Mouse (Mus musculus) heart, postnatal 36 days (tissue): ENCODE data around the gene Ptgir. TPM values are rescaled to one million over a fixed set of nuclear protein-coding genes. Genes with fewer than 3 reads are reported as not detected.

Experiments
- DNase-seq, 2 experiments: peaks; one replicate each; pipeline ENCODE4 v3.0.0; 2021 to 2022
- intact Hi-C: fragments of 180-260 bp; cut with DNase I; formaldehyde crosslinking; loops from one replicate; pipeline ENCODE4 v1.15.1; 2025
- total RNA-seq, 2 experiments: library from RNA; stranded (reverse); gene quantifications; 2 replicates each; pipeline ENCODE4 v1.2.3; 2021

The Ptgir gene
- total RNA-seq, 2 experiments from 2014 or later = 2.9 TPM

DNA sequence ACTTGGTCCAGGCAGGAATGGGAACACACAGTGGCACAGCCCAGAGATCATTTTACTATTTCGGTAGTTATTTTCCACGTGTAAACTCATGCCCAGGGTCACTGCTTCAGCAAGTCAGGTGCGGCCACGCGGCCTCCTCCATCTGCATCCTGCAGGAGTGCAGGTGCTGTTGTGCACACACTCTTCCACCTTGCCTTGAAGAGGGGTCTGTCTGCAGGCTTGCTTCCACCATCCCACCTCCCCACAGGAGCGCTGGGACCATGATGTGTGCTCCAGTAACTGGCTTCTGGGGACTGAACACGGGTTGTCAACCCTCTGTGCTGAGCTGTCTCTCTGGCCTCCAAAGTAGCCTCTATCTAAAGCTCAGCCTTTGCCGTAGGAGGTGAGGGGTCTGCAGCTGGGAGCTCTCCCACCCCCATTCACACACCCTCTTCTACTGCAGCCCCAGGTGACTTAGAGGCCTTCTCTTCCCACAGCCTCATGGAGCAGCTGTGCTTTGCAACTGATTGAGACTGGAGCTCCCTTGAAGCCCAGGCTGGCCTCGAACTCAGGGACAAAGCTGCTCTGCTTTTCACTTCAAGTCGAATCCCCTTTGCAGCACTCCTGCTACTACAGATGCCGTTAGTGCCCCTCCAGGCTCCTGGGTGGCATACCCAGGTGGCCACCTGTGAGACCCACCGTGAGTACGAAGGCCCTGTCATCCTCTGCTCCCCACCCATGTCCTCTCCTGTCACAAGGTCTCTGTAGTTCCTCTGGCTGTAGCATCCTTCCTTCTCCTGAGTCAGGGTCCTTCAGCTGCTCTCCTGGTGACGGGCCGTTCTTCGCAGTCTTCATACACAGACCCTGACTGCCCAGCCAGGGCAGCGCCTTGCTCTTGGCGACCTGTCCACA, 8.4 kb downstream of the Ptgir start:
- intact Hi-C loops = loop anchor here (5.0 kb wide), 1 partner anchor 87 kb away; no protein-coding TSS in a partner anchor
- DNase-seq = no peak

DNA sequence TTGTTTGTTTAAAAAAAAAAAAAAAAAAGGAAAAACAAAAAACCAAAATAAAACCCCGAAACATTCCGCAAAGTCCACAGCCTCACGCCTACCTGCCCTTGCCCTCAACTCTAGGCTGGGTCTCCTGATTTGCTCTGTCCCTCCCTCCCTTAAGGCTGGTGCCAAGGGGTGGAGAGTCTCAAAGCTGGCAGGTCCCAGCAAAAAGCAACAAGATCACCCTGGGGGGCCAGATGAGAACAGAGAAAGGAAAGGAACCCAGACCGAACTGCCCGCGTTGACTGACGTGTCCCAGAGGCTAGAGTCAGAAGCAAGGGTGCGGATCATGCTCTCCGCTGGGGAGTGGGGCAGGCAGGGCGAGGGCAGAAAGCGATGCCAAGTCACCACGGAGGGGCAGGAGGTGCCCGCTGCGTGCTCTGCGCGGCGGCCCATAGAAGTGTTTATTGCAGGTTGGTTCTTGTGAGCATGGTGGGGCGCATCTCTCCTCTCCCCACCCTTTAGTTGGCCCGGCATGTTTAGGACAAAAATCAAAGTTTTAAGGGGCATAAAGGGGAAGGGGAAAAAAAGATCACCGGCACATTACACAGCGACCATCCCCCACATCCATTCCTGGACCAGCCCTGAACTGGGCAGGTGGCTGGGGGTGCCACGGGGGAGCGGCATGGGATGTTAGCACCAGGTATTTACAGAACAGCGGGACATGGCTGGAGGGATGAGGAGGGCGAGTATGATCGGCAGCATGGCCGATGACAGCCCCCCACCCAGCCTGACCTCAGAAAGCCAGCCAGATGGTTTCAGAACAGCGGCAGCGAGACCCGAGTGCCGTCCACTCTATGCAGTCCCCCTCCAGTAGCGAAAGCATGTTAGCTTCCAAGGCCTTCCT, 9.4 kb downstream of the Ptgir start:
- intact Hi-C loops = no loop called here
- DNase-seq = no peak

DNA sequence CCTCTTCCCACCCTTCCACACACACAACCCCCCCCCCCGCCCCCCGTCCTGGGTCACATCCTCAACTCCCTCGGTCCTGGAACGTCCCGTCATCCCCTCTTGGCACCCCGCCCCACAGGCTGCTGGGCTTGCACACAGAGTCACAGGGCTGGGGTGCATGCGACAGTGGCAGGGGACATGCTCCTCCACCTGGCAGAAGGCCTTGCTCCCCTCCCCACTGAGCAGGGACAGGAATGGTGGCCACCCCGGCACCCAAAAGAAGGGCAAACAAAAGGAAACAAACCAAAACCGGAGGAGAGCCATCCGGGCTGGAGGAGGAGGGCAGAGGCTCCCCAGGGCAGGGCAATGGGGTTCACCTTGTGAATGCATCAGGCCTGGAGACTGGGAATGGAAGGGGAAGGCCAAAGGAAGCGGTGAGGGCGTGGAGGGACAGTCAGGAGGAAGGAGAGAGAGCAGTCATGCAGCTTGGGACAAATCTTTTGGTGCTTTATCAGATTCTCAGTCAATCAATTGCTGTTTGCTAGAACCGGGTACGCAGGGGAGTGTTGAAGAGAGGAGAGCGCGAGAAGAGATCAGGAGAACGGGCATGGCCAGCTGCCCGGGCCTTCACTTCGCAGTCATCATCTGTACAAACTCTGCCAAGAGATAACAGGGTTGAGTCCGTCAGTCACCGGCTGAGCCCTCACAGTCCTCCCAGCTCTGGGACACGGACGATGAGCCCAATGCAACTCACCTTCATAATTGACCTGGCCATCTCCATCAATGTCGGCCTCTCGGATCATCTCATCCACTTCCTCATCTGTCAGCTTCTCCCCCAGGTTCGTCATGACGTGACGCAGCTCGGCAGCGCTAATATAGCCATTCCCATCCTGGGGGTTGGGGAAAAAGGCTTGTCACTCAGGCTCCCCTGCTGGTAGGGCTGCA, 10.3 kb downstream of the Ptgir start:
- DNase-seq = no peak
- intact Hi-C loops = no loop called here

DNA sequence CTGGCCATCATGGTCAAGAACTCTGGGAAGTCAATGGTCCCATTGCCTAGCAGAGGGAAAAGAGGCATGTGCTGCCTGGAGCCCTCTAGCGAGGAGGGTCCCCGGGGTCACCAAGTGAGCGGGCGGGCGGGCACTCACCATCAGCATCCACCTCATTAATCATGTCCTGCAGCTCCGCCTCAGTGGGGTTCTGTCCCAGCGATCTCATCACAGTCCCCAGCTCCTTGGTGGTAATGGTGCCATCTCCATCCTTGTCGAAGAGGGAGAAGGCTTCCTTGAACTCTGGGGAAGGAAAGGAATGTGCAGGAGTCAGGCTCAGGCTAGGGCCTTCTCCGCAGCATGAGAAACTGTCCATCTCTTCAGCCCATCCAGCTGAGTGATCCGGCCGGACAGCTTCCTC, 11.2 kb downstream of the Ptgir start:
- intact Hi-C loops = no loop called here
- DNase-seq = no peak

DNA sequence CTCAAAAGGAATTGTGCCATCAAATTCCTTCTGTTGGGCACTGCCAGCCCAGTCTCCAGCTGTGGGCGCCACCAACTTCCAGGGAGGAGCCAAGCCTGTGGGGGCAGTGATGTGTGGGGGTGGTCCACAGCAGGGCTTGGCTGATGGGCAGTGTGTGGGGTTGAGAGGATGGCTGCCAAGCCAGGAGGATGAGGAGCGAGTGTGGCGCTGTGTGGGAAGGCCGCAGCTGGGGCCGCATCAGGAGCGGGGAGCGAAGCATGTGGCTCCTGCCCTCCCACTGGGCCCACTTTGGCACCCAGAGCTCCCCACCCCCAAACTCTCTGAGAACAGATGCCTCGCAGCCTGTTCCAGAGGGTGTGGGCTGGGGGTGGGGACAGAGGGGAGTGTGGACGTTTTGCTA, 11.7 kb downstream of the Ptgir start:
- DNase-seq = no peak
- intact Hi-C loops = no loop called here

DNA sequence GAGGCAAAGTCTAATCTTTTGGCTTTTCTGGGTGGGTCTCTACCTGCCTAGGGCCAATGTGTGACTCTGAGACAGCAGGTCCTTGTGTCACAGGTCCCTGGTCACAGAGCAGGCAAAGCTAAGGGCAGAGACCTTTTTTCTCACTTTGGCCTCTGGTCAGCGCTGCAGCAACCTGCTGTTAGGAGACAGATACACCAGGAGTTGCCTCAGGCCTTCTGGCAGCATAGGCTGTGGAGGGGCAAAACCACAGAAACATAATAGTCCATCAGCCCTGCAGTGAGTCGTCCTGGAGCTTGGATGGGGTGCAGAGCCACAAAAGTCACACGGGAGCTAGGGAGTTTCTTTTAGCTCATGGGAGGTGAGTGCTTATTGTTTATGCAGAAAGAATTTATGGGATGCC, 12.4 kb downstream of the Ptgir start:
- DNase-seq = no peak
- intact Hi-C loops = no loop called here

DNA sequence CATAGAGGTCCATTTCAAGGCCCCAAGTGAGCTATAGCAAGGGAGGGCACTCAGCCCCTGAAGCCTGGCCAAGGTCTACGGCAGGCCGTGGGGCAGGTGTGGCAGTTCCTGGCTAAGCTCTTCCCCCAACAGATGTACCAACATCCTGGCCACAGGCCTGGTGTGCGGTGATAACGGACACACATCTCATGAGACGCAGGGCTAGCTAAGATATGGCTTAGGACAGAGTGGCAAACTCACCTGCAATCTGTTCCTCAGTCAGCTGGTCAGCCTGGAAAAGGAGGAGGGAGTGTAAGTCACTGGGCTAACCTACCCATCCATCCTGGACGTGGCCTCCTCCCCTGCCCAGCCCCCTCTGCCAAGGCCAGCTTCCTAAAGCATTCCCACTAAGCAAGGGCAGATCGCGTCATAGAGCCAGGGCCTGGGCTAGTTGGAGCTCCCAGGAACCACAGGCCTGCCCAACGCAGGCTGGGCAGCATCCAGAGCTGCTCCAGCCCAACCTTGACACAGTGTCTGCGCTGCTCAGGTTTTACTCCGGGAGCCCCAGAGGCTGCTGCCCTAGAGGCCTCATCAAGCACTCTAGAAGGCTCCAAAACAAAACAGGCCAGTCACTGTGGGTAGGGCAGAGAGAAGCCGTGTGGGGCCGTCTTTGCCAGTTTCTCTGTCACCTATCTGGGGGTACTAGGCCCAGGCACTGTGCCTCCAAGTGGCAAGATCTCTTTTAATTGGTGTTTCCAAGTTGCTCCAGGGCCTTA, 13.3 kb downstream of the Ptgir start:
- DNase-seq = no peak
- intact Hi-C loops = no loop called here

DNA sequence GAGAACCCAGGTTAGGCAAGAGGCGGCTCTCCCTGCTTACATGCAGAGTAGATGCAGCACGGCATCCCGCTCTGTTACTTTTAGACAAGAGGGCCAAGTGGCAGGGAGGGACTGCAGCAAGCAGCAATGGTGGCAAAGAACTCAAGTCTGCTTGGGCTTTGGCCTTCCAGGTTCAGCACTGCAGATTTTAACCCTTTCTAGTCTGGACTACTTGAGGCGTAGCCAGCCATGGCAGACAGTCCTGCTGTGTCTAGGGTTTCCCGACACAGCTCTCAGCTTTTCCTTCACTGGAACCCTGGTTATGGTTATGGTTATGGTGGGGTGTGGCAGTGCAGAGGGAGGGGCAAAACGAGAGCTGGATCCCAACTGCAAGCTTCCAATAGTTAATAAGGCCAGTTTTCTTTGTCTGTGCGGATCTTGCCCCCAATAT, 13.9 kb downstream of the Ptgir start:
- intact Hi-C loops = no loop called here

DNA sequence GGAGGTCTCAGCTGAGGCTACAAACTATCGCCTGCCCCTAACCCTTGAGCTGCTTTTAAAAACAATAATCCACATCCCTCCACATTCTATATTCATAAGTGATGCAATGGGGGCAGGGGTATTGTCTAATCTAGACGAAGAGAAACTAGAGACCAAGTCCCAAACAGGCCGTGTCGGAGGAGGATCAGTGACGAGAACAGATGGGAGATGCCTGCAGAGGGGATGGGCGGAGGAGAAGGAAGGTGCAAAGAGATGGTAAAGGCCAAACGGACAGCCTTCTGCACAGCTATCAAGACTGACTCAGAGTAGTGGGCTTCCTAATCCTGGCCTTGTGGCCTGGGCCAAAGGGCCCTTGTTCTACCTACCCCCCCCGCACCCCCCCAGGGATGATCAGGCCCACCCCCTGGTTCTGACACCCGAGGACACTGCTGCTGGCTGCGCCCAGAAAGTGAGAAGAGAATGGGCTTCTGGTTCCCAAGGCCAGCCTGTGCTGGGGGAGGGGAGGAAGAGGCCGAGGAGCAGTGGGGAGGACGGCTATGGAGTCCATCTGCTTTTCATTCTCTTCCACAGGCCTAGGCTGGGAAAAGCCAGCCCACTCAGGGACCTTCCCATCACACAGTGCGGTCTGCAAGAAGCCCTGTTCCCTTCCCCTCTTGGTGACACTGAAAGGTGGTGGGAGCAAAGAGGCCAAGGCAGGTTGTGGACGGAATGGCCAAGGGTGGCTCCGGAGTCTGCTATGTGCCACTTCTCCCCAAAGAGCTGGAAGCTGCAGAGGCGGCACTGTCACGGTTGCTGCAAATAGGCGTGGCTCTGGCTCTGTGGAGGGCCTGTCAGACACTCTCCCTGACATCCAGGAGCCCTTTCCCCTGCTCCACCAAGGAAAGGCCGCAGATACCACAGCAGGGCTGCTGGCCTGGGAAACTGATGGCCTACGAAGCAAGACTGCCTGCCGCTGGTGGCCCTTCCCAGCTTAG, 14.8 kb downstream of the Ptgir start:
- no peak for DNase-seq
- intact Hi-C loops = no loop called here

More for the DNA sequence above, 13.9 kb downstream of the Ptgir start:
- no peak for DNase-seq

DNA sequence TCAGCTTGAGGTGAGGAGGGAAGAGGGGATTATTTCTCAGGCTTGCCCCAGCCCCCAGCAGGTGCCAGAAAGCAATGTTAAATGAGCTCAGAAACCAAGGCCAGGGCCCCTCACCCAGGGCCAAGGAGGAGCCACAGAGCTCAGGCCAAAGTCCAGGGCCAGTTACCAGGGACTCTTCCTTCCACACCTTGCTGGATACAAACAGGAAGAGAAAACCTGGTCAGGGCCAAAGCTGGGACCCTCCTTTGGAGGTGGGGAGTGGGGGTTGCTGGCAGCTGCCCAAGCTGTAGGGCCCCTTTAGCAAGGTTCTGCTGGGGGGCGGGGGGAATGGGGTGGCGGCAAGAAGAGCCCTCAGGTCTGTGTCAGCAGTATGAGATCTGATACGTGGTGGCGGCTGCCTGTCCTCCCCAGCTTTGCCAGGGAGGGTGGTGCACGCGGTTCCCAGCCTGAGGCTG, 15.6 kb downstream of the Ptgir start:
- no peak for DNase-seq
- intact Hi-C loops = no loop called here

DNA sequence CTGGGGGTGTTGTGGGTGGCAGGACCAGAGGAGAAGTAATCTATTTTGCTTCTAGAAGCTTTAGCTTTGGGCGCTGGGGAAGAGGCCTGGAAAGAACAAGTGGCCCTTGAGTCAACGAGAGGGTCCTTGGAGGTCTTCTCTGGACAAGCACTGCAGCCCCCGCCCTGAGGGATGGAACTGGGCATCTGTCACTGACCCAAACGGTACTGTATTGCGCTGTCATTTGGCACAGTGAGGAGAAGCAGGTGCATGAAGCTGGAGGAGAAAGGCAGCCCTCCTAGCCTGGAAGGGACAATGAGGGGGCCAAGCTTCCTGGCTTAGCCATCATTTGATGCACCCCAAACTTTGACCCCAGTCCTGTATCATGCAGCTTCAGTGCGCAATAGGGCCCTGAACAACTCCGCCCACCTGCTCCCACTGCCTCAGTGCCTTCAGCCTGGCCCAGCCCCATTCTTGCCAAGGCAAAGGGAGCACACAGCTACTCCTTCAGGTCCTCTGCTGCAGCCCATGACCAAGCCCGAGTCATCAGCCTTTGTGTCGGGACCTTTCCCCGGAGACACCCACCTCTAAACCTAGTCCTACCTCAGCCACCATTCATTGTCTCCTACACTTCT, 16.2 kb downstream of the Ptgir start:
- DNase-seq = no peak

DNA sequence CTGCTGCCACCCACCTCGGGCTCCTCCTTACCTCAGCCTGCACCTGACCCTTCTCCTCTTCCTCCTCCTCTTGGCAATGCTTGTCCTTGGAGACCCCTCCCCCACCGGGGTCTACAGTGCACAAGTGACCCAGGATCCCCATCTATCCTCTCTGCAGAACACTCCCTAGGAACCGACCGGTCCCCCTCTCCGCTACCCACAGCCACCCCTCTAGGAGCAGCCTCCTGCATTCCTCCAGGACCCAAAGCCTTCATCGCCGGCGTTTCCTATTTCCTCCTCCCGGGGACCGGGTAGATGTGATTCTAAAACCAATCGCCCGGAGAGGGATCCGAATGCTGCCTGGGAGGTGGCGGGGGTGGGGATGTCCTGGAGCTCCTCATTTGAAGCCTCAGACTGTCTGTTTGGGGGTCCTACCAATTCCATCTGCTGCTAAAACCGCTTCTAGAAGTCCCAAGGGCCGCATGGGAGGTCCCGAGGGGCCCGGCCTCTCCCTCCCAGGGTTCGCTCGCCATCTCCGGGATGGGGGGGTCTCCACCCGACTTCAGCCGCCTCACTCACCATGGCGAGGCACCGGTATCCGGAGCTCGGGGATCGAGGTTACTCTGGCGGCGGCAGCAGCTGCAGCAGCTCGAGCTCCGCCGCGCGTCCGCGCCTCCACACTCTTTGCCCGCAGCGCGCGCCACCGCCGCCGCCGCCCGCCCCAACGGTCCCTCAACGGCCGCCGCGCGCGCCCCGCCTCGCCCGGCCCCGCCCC, 17.2 kb downstream of the Ptgir start:
- DNase-seq = no peak
- intact Hi-C loops = no loop called here

More for the DNA sequence above, 16.2 kb downstream of the Ptgir start:
- intact Hi-C loops = no loop called here

DNA sequence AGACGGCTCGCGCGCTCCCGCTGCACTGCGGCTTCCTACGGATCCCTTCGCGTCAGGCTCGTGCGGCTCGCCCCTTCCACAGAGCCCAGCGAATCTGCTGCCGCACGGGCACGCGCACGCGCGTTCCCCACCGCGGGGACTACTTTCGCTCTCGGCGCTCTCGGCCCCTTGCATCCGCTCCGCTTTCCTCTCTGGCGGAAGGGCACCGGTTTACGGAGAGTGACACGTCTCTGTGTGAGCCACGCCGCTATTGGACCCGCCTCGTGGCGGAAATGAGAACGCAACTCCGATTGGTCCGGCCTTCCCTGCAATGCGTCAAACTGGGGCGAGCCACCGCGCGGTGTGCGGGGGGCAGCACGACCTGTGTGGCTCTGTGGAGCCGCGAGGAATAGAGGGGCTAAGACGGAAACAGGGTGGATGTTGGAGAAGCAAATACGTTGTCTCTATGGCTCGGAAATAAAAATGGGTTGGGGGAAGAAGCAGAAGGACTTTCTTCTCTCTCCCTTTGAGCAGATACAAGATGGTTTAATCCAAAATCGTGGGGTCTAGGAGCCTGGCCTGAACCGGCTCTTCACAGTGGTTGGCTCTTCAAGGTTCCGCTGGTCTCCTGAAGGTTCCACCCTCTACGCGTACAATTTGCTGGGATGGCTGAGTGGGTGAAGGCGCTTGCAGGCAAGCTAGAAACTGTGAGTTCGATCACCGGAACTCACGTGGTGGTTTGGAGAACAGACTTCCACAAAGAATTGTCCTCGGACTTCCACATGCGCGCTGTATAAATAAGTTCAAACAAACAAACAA, 17.9 kb downstream of the Ptgir start, which contains the start of gene Calm3:
Gene Calm3 (minus strand): TSS at position 78 of the 798 bp plus-strand sequence.
- intact Hi-C loops = no loop called here
- peak; percentile 99 to 100 for DNase-seq

DNA sequence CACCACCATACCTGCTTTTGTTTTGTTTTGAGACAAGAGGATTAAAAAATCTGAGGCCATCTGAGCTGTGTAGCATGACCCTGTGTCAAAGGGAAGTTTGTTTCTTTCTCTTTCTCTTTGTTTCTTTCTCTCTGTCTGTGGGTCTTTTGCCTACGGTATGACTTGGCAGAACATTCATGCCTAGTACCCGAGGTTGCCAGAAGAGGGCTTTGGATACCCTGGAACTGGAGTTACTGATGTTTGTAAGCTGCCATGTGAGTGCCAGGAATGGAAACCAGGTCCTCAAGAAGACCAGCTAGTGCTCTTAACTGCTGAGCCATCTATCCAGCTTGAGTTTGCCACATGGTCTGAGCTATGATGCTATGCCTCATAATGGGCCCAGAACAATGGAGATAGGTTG, 22.1 kb downstream of the Ptgir start:
- intact Hi-C loops = no loop called here
- DNase-seq = no peak

DNA sequence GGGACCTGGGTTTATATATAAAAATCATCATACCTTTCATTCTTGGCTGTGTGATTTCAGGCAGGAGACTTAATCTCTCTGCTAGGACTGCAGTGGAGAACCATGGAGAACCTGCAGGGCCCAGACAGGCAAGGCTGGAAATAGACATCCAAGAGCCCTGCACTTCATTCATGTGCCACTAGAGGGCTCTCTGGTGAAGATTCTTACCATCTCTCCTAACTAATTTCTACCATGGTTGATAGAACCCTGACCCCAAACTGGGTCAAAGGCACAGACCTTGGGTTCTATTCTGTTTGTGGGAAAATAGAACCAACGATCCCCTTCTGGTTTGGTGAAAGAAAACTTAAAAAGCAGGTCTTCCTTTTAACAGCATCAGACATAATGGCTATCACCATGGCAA, 24.6 kb downstream of the Ptgir start:
- intact Hi-C loops = no loop called here
- peak; percentile 71 to 78 for DNase-seq

DNA sequence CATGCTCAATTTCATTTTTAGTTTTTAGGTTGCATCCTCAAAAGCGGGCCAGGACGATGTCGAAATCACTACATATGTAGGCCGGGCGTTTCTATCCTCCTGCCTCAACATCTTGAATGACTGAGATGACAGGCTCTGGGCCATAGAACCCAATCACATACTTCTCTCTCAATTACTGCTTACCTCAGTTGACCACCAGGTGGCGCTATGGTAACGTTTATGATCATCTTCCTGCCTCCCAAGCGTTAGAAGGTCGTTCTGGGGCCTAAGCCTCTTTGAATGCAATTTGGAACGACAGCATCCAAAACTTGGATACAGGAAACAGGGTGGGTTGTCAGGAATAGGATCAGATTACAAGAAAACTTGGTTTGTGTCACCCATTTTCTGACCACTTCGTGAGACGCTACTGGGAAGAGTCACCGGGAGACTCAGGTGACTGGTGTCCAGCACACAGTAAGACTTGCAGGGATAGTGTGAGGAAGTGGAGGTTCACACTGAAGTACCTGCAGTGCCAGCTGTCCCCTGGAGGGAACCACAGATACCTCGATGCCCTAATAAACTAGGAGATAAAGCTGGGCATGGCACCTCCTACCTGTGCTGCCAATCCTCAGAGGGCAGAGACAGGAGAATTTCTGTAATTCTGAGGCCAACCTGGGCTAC, 25.8 kb downstream of the Ptgir start:
- peak; percentile 85 to 87 for DNase-seq
- intact Hi-C loops = loop anchor here (1.0 kb wide), 3 partner anchors 18 to 134 kb away; no protein-coding TSS in a partner anchor
